Mouse (Mus musculus) midbrain, embryonic 14.5 days (tissue): Measurements from ENCODE around the gene Cish. TPM values are rescaled to one million over a fixed set of nuclear protein-coding genes. Genes with fewer than 3 reads are reported as not detected.
A peak's percentile ranks its signal among the peaks of the same experiment; 100 is the strongest.

Experiments
- ATAC-seq: fragments of 200-750 bp; cut with Nextera tagmentation; 2 replicates; pipeline ENCODE4 v1.8.0; 2017; ENCODE audit warnings: moderate number of reproducible peaks, moderate library complexity; ENCODE audit not compliant: low FRiP score, low TSS enrichment
- DNase-seq: peaks from one replicate; pipeline ENCODE4 v3.0.0-alpha.2; 2015
- H3K27ac ChIP-seq: fragments of 300-500 bp; sonication (generic); replicated peaks from 2 replicates; pipeline ENCODE4 v1.5.1; 2014; ENCODE audit warnings: mild to moderate bottlenecking, low read depth, low read length, moderate library complexity
- H3K27me3 ChIP-seq: fragments of 300-500 bp; sonication (generic); 2 replicates; pipeline ENCODE4 v1.6.1; 2014; ENCODE audit warnings: low read length, control low read depth, mixed read lengths; ENCODE audit not compliant: control insufficient read depth, insufficient read depth
- H3K36me3 ChIP-seq: fragments of 300-500 bp; sonication (generic); 2 replicates; pipeline ENCODE4 v1.6.1; 2014; ENCODE audit warnings: low read length, control low read depth; ENCODE audit not compliant: control insufficient read depth, insufficient read depth
- H3K4me1 ChIP-seq: fragments of 300-500 bp; sonication (generic); 2 replicates; pipeline ENCODE4 v1.6.1; 2014; ENCODE audit warnings: mild to moderate bottlenecking, antibody characterized with exemption, low read length, control low read depth; ENCODE audit not compliant: control insufficient read depth, insufficient read depth
- H3K4me2 ChIP-seq: fragments of 300-500 bp; sonication (generic); 2 replicates; pipeline ENCODE4 v1.6.1; 2014; ENCODE audit warnings: mild to moderate bottlenecking, low read length, moderate library complexity
- H3K4me3 ChIP-seq: fragments of 300-500 bp; sonication (generic); replicated peaks from 2 replicates; pipeline ENCODE4 v1.5.1; 2014; ENCODE audit warnings: low read depth, low read length
- H3K9ac ChIP-seq: fragments of 300-500 bp; sonication (generic); replicated peaks from 2 replicates; pipeline ENCODE4 v1.6.1; 2014; ENCODE audit warnings: mild to moderate bottlenecking, low read length, moderate library complexity
- H3K9me3 ChIP-seq: fragments of 300-500 bp; sonication (generic); 2 replicates; pipeline ENCODE4 v1.6.1; 2016; ENCODE audit warnings: low read length, control low read depth, mixed read lengths; ENCODE audit not compliant: control insufficient read depth
- WGBS: fragments of 180-500 bp; shearing (Covaris S2); extraction: QIAGEN DNeasy Blood & Tissue Kit; methylation state at CpG from one replicate; pipeline ENCODE4 v1.1.7; 2014; 5-methylcytosine and 5-hydroxymethylcytosine counted together
- polyA plus RNA-seq: library from polyadenylated mRNA; unstranded; fragments of >200 nt; fragmentation: Nextera tagmentation; extraction: Ambion mirVana; gene quantifications from 2 replicates; pipeline ENCODE4 v1.2.1, GENCODE M21; 2014

Cish gene
- polyA plus RNA-seq, 1 experiment from 2014 or later = 5.5 TPM

- H3K27me3 ChIP-seq = no peaks in the 10 kb centered on the region
- H3K4me2 ChIP-seq = no peak overlapping the region
- no peak overlapping the region for H3K4me3 ChIP-seq
- H3K4me1 ChIP-seq = peaks cover 11% of the 10 kb centered on the region; the same call in 1 of the 2 replicates
- 28% methylated on average over 16 of the region's 16 CpGs for WGBS
- H3K36me3 ChIP-seq = no peaks in the 10 kb centered on the region
- H3K9ac ChIP-seq = no peak overlapping the region; the same call in 1 of the 2 replicates
- ATAC-seq = no peak
- H3K9me3 ChIP-seq = no peaks in the 10 kb centered on the region
- peak; percentile 16 for DNase-seq
- no peak overlapping the region for H3K27ac ChIP-seq
These were observed 16.2 kb upstream of the Cish start for GRCm38 (mm10) chr9:107279378-107280321.

GRCm38 (mm10) chr9:107280322-107281027 lies 15.4 kb upstream of the Cish start:
- Histone ChIP-seq H3K4me2 (no peak overlapping the region), H3K36me3 (no peaks in the 10 kb centered on the region), H3K27me3 (no peaks in the 10 kb centered on the region), H3K27ac (no peak overlapping the region), H3K9ac (no peak overlapping the region; the same call in 1 of the 2 replicates), H3K9me3 (no peaks in the 10 kb centered on the region), H3K4me1 (peaks cover 11% of the 10 kb centered on the region; the same call in 1 of the 2 replicates), H3K4me3 (no peak overlapping the region)
- DNase-seq (no peak), ATAC-seq (no peak)
- WGBS = 43% methylated on average over 13 of the region's 13 CpGs

DNA sequence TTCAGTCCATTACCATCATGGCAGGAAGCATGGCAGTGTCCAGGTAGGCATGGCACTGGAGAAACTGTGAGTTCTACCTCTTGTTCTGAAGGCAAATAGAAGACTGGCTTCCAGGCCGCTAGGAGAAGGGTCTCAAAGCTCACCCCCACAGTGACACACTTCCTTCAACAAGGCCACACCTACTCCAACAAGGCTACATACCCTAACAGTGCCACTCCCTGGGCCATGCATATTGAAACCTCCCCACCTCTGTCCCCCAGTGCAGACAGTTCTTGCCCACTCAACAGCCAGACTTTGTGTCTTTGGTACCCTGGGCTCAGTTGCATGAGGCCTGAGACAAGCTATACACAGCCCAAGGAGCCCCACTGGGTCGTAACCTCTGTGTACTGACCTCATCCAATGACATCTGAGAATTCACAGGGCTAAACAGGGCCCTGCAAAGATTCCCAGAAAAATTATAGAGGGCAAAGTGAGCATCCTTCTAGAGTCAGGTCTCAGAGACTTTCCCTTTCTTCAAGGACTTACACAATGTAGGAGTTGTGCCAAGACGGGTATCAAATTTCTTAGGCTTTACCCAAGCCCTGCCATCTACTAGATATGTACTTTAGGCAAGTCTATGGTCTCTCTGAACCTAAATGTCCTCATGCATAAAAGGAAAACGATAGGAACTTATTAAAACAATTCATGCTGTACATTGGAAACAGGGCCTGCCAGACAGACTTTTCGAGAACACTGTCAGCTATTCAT lies 14.4 kb upstream of the Cish start:
- no peaks in the 10 kb centered on the region for H3K27me3 ChIP-seq
- ATAC-seq (no peak), DNase-seq (no peak)
- no peak overlapping the region for H3K9ac ChIP-seq
- H3K4me2 ChIP-seq = no peak overlapping the region
- H3K36me3 ChIP-seq = no peaks in the 10 kb centered on the region
- no peak overlapping the region for H3K27ac ChIP-seq
- H3K4me1 ChIP-seq = peaks cover 11% of the 10 kb centered on the region; the same call in 1 of the 2 replicates
- no peaks in the 10 kb centered on the region for H3K9me3 ChIP-seq
- WGBS = 92% methylated on average over 5 of the region's 5 CpGs
- H3K4me3 ChIP-seq = no peak overlapping the region

GRCm38 (mm10) chr9:107282951-107283350 lies 12.9 kb upstream of the Cish start:
- no peak overlapping the region for H3K4me3 ChIP-seq
- H3K4me1 ChIP-seq = peaks cover 11% of the 10 kb centered on the region; the same call in 1 of the 2 replicates
- 91% methylated on average over 9 of the region's 9 CpGs for WGBS
- H3K4me2 ChIP-seq = no peak overlapping the region
- no peaks in the 10 kb centered on the region for H3K9me3 ChIP-seq
- no peak overlapping the region for H3K27ac ChIP-seq
- no peak overlapping the region for H3K9ac ChIP-seq
- no peaks in the 10 kb centered on the region for H3K27me3 ChIP-seq
- ATAC-seq = no peak
- no peak for DNase-seq
- no peaks in the 10 kb centered on the region for H3K36me3 ChIP-seq

- Histone ChIP-seq H3K4me3 (no peak overlapping the region), H3K4me1 (peaks cover 10% of the 10 kb centered on the region), H3K27ac (no peak overlapping the region), H3K27me3 (peaks cover 4% of the 10 kb centered on the region; the same call in 1 of the 2 replicates), H3K4me2 (no peak overlapping the region), H3K36me3 (no peaks in the 10 kb centered on the region), H3K9me3 (no peaks in the 10 kb centered on the region), H3K9ac (no peak overlapping the region)
- no peak for ATAC-seq
- 19% methylated on average over 3 of the region's 3 CpGs for WGBS
- no peak for DNase-seq
These were observed 10.8 kb upstream of the Cish start for GRCm38 (mm10) chr9:107285009-107285408.

GRCm38 (mm10) chr9:107287294-107287693 lies 8.5 kb upstream of the Cish start:
- no peaks in the 10 kb centered on the region for H3K9me3 ChIP-seq
- 80% methylated on average over 2 of the region's 2 CpGs for WGBS
- H3K27me3 ChIP-seq = peaks cover 4% of the 10 kb centered on the region; the same call in 1 of the 2 replicates
- no peaks in the 10 kb centered on the region for H3K36me3 ChIP-seq
- H3K27ac ChIP-seq = no peak overlapping the region
- ATAC-seq (no peak), DNase-seq (no peak)
- H3K4me2 ChIP-seq = no peak overlapping the region
- H3K4me3 ChIP-seq = no peak overlapping the region
- H3K9ac ChIP-seq = no peak overlapping the region
- H3K4me1 ChIP-seq = peaks cover 8% of the 10 kb centered on the region

DNA sequence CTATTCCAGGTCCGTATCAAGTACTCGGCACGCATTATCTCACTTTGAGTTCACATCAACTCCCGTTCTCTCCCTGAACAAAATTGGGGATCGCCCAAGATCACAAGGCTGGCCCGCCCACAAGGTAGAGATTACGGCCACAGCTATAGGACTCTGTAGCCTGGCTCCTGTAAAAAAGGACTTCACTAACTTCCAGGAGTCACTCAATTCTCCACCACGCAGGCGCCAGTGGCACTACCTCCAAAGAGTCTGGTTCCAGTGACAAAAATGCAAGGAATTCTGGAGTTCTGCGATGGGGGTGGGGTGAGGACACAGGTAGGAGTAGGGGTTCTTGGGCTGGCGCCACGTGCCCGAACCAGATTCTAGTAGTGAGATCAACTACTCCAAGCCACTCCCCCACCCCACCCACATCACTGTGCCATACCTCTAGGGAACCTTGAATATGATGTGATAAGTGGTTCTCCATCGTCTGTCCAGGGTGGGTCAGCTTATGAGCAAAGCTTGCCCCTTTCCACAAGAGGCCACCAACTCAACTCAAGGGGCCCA lies 7.6 kb upstream of the Cish start:
- H3K27me3 ChIP-seq = peaks cover 4% of the 10 kb centered on the region; the same call in 1 of the 2 replicates
- H3K36me3 ChIP-seq = no peaks in the 10 kb centered on the region
- H3K9me3 ChIP-seq = no peaks in the 10 kb centered on the region
- peaks cover 8% of the 10 kb centered on the region for H3K4me1 ChIP-seq
- H3K27ac ChIP-seq = no peak overlapping the region
- no peak for ATAC-seq
- H3K4me2 ChIP-seq = no peak overlapping the region
- H3K9ac ChIP-seq = no peak overlapping the region
- WGBS = 93% methylated on average over 14 of the region's 14 CpGs
- no peak for DNase-seq
- H3K4me3 ChIP-seq = no peak overlapping the region

- Histone ChIP-seq H3K9ac (no peak overlapping the region), H3K9me3 (no peaks in the 10 kb centered on the region), H3K4me2 (0 out of 2 replicates have a peak overlapping the region, but pooled peaks have one; percentile 65), H3K36me3 (no peaks in the 10 kb centered on the region), H3K27ac (no peak overlapping the region), H3K4me1 (peaks cover 8% of the 10 kb centered on the region), H3K4me3 (no peak overlapping the region), H3K27me3 (peaks cover 4% of the 10 kb centered on the region; the same call in 1 of the 2 replicates)
- WGBS = 32% methylated on average over 8 of the region's 8 CpGs
- no peak for DNase-seq
- ATAC-seq = no peak
These were observed 7.1 kb upstream of the Cish start for GRCm38 (mm10) chr9:107288711-107289110.
